Mouse (Mus musculus) lung, embryonic 14.5 days (tissue): ENCODE measurements around the gene Wbp1. TPM values are rescaled to one million over a fixed set of nuclear protein-coding genes. Genes with fewer than 3 reads are reported as not detected.

ENCODE experiments used
- ATAC-seq: fragments of 200-750 bp; cut with Nextera tagmentation; 2 replicates; pipeline ENCODE4 v1.8.0; 2017; ENCODE audit warnings: mild to moderate bottlenecking, moderate TSS enrichment, moderate library complexity; ENCODE audit not compliant: insufficient read depth
- DNase-seq: peaks from one replicate; pipeline ENCODE4 v3.0.0-alpha.2; 2015
- H3K27ac ChIP-seq: fragments of 300-500 bp; sonication (generic); 2 replicates; pipeline ENCODE4 v1.5.1; 2014; ENCODE audit warnings: low read depth, mild to moderate bottlenecking, moderate library complexity
- H3K27me3 ChIP-seq: fragments of 300-500 bp; sonication (generic); 2 replicates; pipeline ENCODE4 v1.6.1; 2014; ENCODE audit warnings: low read length, control low read depth; ENCODE audit not compliant: insufficient read depth
- H3K36me3 ChIP-seq: fragments of 300-500 bp; sonication (generic); 2 replicates; pipeline ENCODE4 v1.6.1; 2014; ENCODE audit warnings: control low read depth; ENCODE audit not compliant: insufficient read depth
- H3K4me1 ChIP-seq: fragments of 300-500 bp; sonication (generic); 2 replicates; pipeline ENCODE4 v1.6.1; 2014; ENCODE audit warnings: antibody characterized with exemption, control low read depth; ENCODE audit not compliant: insufficient read depth
- H3K4me2 ChIP-seq: fragments of 300-500 bp; sonication (generic); 2 replicates; pipeline ENCODE4 v1.6.1; 2014; ENCODE audit warnings: mild to moderate bottlenecking
- H3K4me3 ChIP-seq: fragments of 300-500 bp; sonication (generic); 2 replicates; pipeline ENCODE4 v1.5.1; 2014; ENCODE audit warnings: low read depth, low read length
- H3K9ac ChIP-seq: fragments of 300-500 bp; sonication (generic); 2 replicates; pipeline ENCODE4 v1.6.1; 2014
- H3K9me3 ChIP-seq: fragments of 300-500 bp; sonication (generic); 2 replicates; pipeline ENCODE4 v1.6.1; 2016; ENCODE audit warnings: low read depth, low read length, control low read depth
- CTCF ChIP-seq: IDR thresholded peaks from 2 replicates; pipeline ENCODE4 v1.5.1; 2016; ENCODE audit warnings: antibody characterized with exemption, low read depth
- WGBS: fragments of 180-500 bp; shearing (Covaris S2); extraction: QIAGEN DNeasy Blood & Tissue Kit; methylation state at CpG from one replicate; pipeline ENCODE4 v1.1.7; 2014; 5-methylcytosine and 5-hydroxymethylcytosine counted together
- polyA plus RNA-seq: library from polyadenylated mRNA; unstranded; fragments of >200 nt; fragmentation: Nextera tagmentation; extraction: Ambion mirVana; gene quantifications from 2 replicates; pipeline ENCODE4 v1.2.1, GENCODE M21; 2014

Gene Wbp1
- polyA plus RNA-seq, 1 experiment from 2014 or later, result 91.5 TPM

- H3K9me3 ChIP-seq, result no peaks in the 10 kb centered on the region
- WGBS, result 16% methylated on average over 5 of the region's 5 CpGs
- TF ChIP-seq CTCF, result no peak
- no peak overlapping the region for H3K4me2 ChIP-seq
- no peak for DNase-seq
- peaks cover 5% of the 10 kb centered on the region; the same call in 1 of the 2 replicates for H3K4me1 ChIP-seq
- no peak for ATAC-seq
- peaks cover 26% of the 10 kb centered on the region for H3K36me3 ChIP-seq
- no peak overlapping the region for H3K4me3 ChIP-seq
- H3K27me3 ChIP-seq, result peaks cover 60% of the 10 kb centered on the region
- no peak overlapping the region for H3K27ac ChIP-seq
- H3K9ac ChIP-seq, result no peak overlapping the region
Measured at GRCm38 (mm10) chr6:83083497-83083896, 37.9 kb downstream of the Wbp1 start.

- peaks cover 5% of the 10 kb centered on the region; the same call in 1 of the 2 replicates for H3K4me1 ChIP-seq
- no peak overlapping the region for H3K4me2 ChIP-seq
- H3K9me3 ChIP-seq, result no peaks in the 10 kb centered on the region
- H3K9ac ChIP-seq, result no peak overlapping the region
- H3K36me3 ChIP-seq, result peaks cover 26% of the 10 kb centered on the region
- no peak overlapping the region for H3K4me3 ChIP-seq
- DNase-seq, result no peak
- no peak for TF ChIP-seq CTCF
- ATAC-seq, result no peak
- H3K27ac ChIP-seq, result no peak overlapping the region
- WGBS, result 81% methylated on average over 5 of the region's 5 CpGs
- peaks cover 49% of the 10 kb centered on the region for H3K27me3 ChIP-seq
Measured at GRCm38 (mm10) chr6:83080210-83080609, 41.1 kb downstream of the Wbp1 start.

GRCm38 (mm10) chr6:83078324-83078858 is 43.0 kb downstream of the Wbp1 start:
- Histone ChIP-seq H3K27me3 (peaks cover 48% of the 10 kb centered on the region), H3K9ac (peak overlapping the region; percentile 70), H3K27ac (peak overlapping the region; percentile 68), H3K4me1 (peaks cover 5% of the 10 kb centered on the region; the same call in 1 of the 2 replicates), H3K4me3 (peak overlapping the region; percentile 78), H3K36me3 (peaks cover 26% of the 10 kb centered on the region), H3K4me2 (peak overlapping the region; percentile 98), H3K9me3 (no peaks in the 10 kb centered on the region)
- WGBS, result under 1% methylated on average over 46 of the region's 46 CpGs
- ATAC-seq, result peak; percentile 92
- peak; percentile 71 for TF ChIP-seq CTCF
- peak; percentile 99 for DNase-seq

- peak; percentile 25 for DNase-seq
- Histone ChIP-seq H3K27ac (peak within 1 kb of the TSS; percentile 68), H3K27me3 (peaks cover 43% of the 10 kb centered on the region), H3K4me2 (peak within 1 kb of the TSS; percentile 98), H3K9ac (peak within 1 kb of the TSS; percentile 70), H3K36me3 (peaks cover 25% of the 10 kb centered on the region), H3K9me3 (no peaks in the 10 kb centered on the region), H3K4me3 (peak within 1 kb of the TSS; percentile 78), H3K4me1 (peaks cover 5% of the 10 kb centered on the region; the same call in 1 of the 2 replicates)
- under 1% methylated on average over 54 of the region's 54 CpGs for WGBS
- TF ChIP-seq CTCF, result no peak
- peak; percentile 78 for ATAC-seq
Measured at GRCm38 (mm10) chr6:83077630-83078323, 43.6 kb downstream of the Wbp1 start, which contains the start of gene Pcgf1. TSS of gene Pcgf1 (plus strand) at chr6:83077869.

- peaks cover 67% of the 10 kb centered on the region for H3K27me3 ChIP-seq
- no peak overlapping the region for H3K27ac ChIP-seq
- no peak overlapping the region for H3K4me2 ChIP-seq
- peaks cover 2% of the 10 kb centered on the region for H3K36me3 ChIP-seq
- 5% methylated on average over 2 of the region's 2 CpGs for WGBS
- H3K4me1 ChIP-seq, result peaks cover 5% of the 10 kb centered on the region; the same call in 1 of the 2 replicates
- H3K4me3 ChIP-seq, result no peak overlapping the region
- ATAC-seq (no peak), DNase-seq (no peak)
- no peak overlapping the region for H3K9ac ChIP-seq
- TF ChIP-seq CTCF, result 0 out of 2 replicates have a peak, but pooled peaks have one; percentile 8
- H3K9me3 ChIP-seq, result no peaks in the 10 kb centered on the region
Measured at GRCm38 (mm10) chr6:83074979-83075378, 46.4 kb downstream of the Wbp1 start.

DNA sequence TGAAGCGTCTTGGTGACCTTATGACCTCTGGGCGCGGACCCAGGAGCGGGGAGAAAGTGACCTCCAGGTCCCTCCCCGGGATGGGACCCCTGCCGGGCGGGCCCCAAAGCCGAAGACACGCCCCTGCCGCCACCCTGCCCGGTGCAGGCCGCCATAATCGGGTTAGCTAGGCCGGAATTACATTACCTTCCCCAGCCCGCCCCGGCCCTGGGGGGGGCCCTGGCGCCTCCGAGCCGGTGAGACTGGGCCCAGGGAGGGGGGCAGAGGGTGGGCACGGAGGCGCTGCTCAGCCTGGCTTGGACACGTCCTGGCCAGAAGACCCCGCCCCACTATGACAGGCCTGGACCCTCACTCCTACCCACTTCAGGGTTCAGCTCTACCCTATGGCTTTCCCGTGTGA is 50.1 kb downstream of the Wbp1 start:
- WGBS, result 1% methylated on average over 24 of the region's 24 CpGs
- peak; percentile 47; the same call in 1 of the 2 replicates for ATAC-seq
- Histone ChIP-seq H3K4me1 (no peaks in the 10 kb centered on the region), H3K9ac (no peak overlapping the region), H3K4me2 (peak overlapping the region; percentile 20; the same call in 1 of the 2 replicates), H3K4me3 (peak overlapping the region; percentile 15; the same call in 1 of the 2 replicates), H3K27me3 (peaks cover 94% of the 10 kb centered on the region), H3K9me3 (no peaks in the 10 kb centered on the region), H3K27ac (no peak overlapping the region), H3K36me3 (no peaks in the 10 kb centered on the region)
- no peak for DNase-seq
- TF ChIP-seq CTCF, result no peak
